In the genomic region with DNA sequence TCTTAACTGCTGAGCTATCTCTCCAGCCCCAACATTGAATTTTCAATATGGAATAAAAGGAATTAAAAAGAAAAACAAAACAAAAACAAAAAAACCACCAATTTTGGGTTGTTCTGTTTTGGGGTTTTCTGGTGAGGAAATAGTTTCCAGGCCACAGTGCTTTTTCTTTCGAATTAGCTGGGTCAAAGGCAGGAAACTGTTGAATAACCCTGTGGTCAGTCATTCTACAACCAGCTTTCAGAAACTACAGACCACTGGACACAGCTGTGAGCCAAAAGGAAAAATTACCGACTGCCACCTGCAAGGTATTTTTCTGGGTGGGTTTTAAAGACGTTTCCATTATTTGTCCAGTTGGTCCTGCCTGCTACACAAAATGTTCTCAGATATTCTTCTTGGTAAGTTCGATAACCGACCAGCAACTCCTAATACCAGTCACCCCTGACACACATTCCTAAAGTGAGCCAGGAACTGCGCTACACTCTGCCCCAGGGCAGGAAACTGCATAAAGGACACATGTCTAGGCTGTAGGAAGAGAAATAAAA, we compare ENCODE assay signal across 14 mouse cellular contexts. TPM values are rescaled to one million over a fixed set of nuclear protein-coding genes. Genes with fewer than 3 reads are reported as not detected.
DNase-seq lines count a peak whose midpoint lies in the region; ATAC-seq and TF ChIP-seq lines count a peak whose summit lies in the region.
"Had no signal": no experiment of that assay in that cellular context is flagged by ENCODE, and none has a peak within 500 bp of the region (broad histone marks: within the 10 kb centered on the region; RNA-seq: fewer than 3 reads in every experiment).

No protein-coding gene starts in this region.

- H3K9ac ChIP-seq in heart, adult 2 months (ENCODE audit: low read depth, low read length) = no peak overlapping the region
- H3K9ac ChIP-seq in kidney, embryonic 14.5 days (ENCODE audit: low read depth, low read length) = no peak overlapping the region
- H3K9ac ChIP-seq: embryonic facial prominence, embryonic 13.5 days; neural tube, embryonic 13.5 days had no signal

- peaks cover 30% of the 10 kb centered on the region for H3K4me1 ChIP-seq in heart, adult 2 months (ENCODE audit: control insufficient read depth, insufficient read depth, low read length)
- peaks cover 58% of the 10 kb centered on the region for H3K4me1 ChIP-seq in heart, embryonic 10.5 days
- H3K4me1 ChIP-seq in kidney, embryonic 14.5 days (ENCODE audit: control insufficient read depth, insufficient read depth, low read length) = peaks cover 45% of the 10 kb centered on the region

- H3K4me3 ChIP-seq in heart, adult 2 months = no peak overlapping the region
- H3K4me3 ChIP-seq in heart, embryonic 10.5 days = no peak overlapping the region
- H3K4me3 ChIP-seq in kidney, embryonic 14.5 days (ENCODE audit: low read length) = no peak overlapping the region
- H3K4me3 ChIP-seq: embryonic facial prominence, embryonic 13.5 days; megakaryocyte, embryonic 14.5 days; neural tube, embryonic 13.5 days had no signal

- H3K36me3 ChIP-seq in heart, adult 2 months (ENCODE audit: control insufficient read depth, insufficient read depth, low read length) = peaks cover 36% of the 10 kb centered on the region
- peaks cover 21% of the 10 kb centered on the region for H3K36me3 ChIP-seq in heart, embryonic 10.5 days
- H3K36me3 ChIP-seq in kidney, embryonic 14.5 days (ENCODE audit: control insufficient read depth, insufficient read depth, low read length) = no peaks in the 10 kb centered on the region

- no peaks in the 10 kb centered on the region for H3K9me3 ChIP-seq in heart, embryonic 10.5 days
- no peaks in the 10 kb centered on the region for H3K9me3 ChIP-seq in kidney, embryonic 14.5 days (ENCODE audit: control insufficient read depth, low read length)
- H3K9me3 ChIP-seq: embryonic facial prominence, embryonic 13.5 days; megakaryocyte, embryonic 14.5 days; neural tube, embryonic 13.5 days had no signal

- intact Hi-C loops in heart, adult 2 months (cut with DNase I) = no loop called here

- no peak overlapping the region for H3K4me2 ChIP-seq in kidney, embryonic 14.5 days (replicated peaks; ENCODE audit: low read depth, low read length)
- H3K4me2 ChIP-seq: embryonic facial prominence, embryonic 13.5 days; neural tube, embryonic 13.5 days had no signal

- TF ChIP-seq POLR2A in heart, adult 2 months (IDR thresholded peaks at IDR 0.05; ENCODE audit: insufficient read depth, low read depth, low read length) = no peak

- no peak for TF ChIP-seq CTCF in heart, adult 2 months (IDR thresholded peaks at IDR 0.05)

- DNase-seq in heart, adult 2 months = no peak
- DNase-seq in heart, embryonic 10.5 days (ENCODE audit: low spot score) = no peak
- no peak for DNase-seq in kidney, postnatal 4 days
- DNase-seq in 3T3-L1 (ENCODE audit: low read depth, low spot score) = peak; percentile 20
- DNase-seq in adrenal gland, postnatal 14 days = no peak
- DNase-seq: cerebellum, postnatal 36 days; kidney, adult 11 months; lung, adult 18-20 months; spleen, adult 18-20 months had no signal

- TF ChIP-seq EP300 in heart, adult 2 months (IDR thresholded peaks at IDR 0.05; ENCODE audit: insufficient read depth, low read depth, low read length) = no peak

- no peak for ATAC-seq in kidney, embryonic 14.5 days (ENCODE audit: low FRiP score, low TSS enrichment)
- peak; percentile 45 for ATAC-seq in granulocyte monocyte progenitor cell, adult 5-6 weeks (replicated peaks; ENCODE audit: poor library complexity, severe bottlenecking)

- H3K27me3 ChIP-seq in heart, adult 2 months (ENCODE audit: control insufficient read depth, insufficient read depth, low read length) = no peaks in the 10 kb centered on the region
- H3K27me3 ChIP-seq in heart, embryonic 10.5 days (ENCODE audit: insufficient read depth, poor library complexity, severe bottlenecking) = no peaks in the 10 kb centered on the region
- no peaks in the 10 kb centered on the region for H3K27me3 ChIP-seq in kidney, embryonic 14.5 days (ENCODE audit: control insufficient read depth, insufficient read depth, low read length)
- H3K27me3 ChIP-seq: embryonic facial prominence, embryonic 13.5 days; megakaryocyte, embryonic 14.5 days; neural tube, embryonic 13.5 days had no signal

- 28% methylated on average over 6 of the region's 6 CpGs for WGBS in heart, adult 2 months
- 81% methylated on average over 6 of the region's 6 CpGs for WGBS in heart, embryonic 10.5 days
- 64% methylated on average over 6 of the region's 6 CpGs for WGBS in kidney, embryonic 14.5 days

- peak overlapping the region; percentile 75 for H3K27ac ChIP-seq in heart, adult 2 months
- no peak overlapping the region for H3K27ac ChIP-seq in heart, embryonic 10.5 days
- peak overlapping the region; percentile 42; the same call in 1 of the 2 replicates for H3K27ac ChIP-seq in kidney, embryonic 14.5 days (ENCODE audit: low read depth, low read length)
- H3K27ac ChIP-seq: embryonic facial prominence, embryonic 13.5 days; neural tube, embryonic 13.5 days had no signal

- H3K79me2 ChIP-seq in heart, adult 2 months (replicated peaks; ENCODE audit: control insufficient read depth, insufficient read depth, low read length) = no peaks in the 10 kb centered on the region; the same call in 1 of the 2 replicates

RNA-seq across cellular contexts. Expression of a gene that starts 44.8 kb away (rescaled TPM):
- 1 to 10 TPM; 1.1 TPM for total RNA-seq in heart, adult 2 months (2021)
- 0.61 TPM in 2 replicates for polyA plus RNA-seq in heart, adult 2 months (2012; rRNA removed)
- polyA plus RNA-seq in heart, embryonic 10.5 days (2016; fragmentation: Nextera tagmentation; extraction: Ambion mirVana) = 1.7 and 1.9 TPM in 2 replicates
- polyA plus RNA-seq in kidney, embryonic 14.5 days (2014; fragmentation: Nextera tagmentation; extraction: Ambion mirVana) = 1.5 and 2.6 TPM in 2 replicates
- 2.6 and 4.3 TPM in 2 replicates for total RNA-seq in granulocyte monocyte progenitor cell, adult 5-6 weeks (2014; fragmentation: Nextera tagmentation)
- total RNA-seq in granulocyte monocyte progenitor cell, adult 5-6 weeks (2017) = 1.2 and 1.5 TPM in 2 replicates
- 2.4 and 3.7 TPM in 2 replicates for total RNA-seq in adrenal gland, postnatal 14 days (2021)
